Mouse (Mus musculus) ES-E14 (cell line): ENCODE results near the gene Smim11. TPM values are rescaled to one million over a fixed set of nuclear protein-coding genes. Genes with fewer than 3 reads are reported as not detected.

ENCODE experiments used
- DNase-seq: peaks from one replicate; pipeline ENCODE4 v3.0.0-alpha.2; 2013; ENCODE audit warnings: low read depth, low spot score
- H3K27ac ChIP-seq: 2 replicates; pipeline ENCODE4 v1.5.1; 2012; ENCODE audit warnings: low read depth, mild to moderate bottlenecking, low read length, moderate library complexity, mixed read lengths; ENCODE audit not compliant: poor library complexity, insufficient read depth, severe bottlenecking
- H3K36me3 ChIP-seq: 2 replicates; pipeline ENCODE4 v1.6.1; 2012; ENCODE audit warnings: mild to moderate bottlenecking, low read length, moderate library complexity, mixed read lengths; ENCODE audit not compliant: control insufficient read depth, poor library complexity, insufficient read depth, severe bottlenecking
- H3K4me1 ChIP-seq, 2 experiments: fragments of 150-350 bp in 1 of 2; sonication (generic) in 1 of 2; 2 replicates each; pipeline ENCODE4 v1.6.1; 2012; ENCODE audit warnings: low read length in 2 of 2, mild to moderate bottlenecking in 1 of 2, mixed read lengths in 1 of 2; ENCODE audit not compliant: control insufficient read depth in 2 of 2, insufficient read depth in 2 of 2, poor library complexity in 1 of 2
- H3K4me3 ChIP-seq, 2 experiments: fragments of 150-350 bp in 1 of 2; sonication (generic) in 1 of 2; 2 replicates each; pipeline ENCODE4 v1.5.1; 2012; ENCODE audit warnings: low read length in 2 of 2, low read depth in 1 of 2, mild to moderate bottlenecking in 1 of 2, mixed read lengths in 1 of 2; ENCODE audit not compliant: insufficient read depth in 1 of 2, poor library complexity in 1 of 2, severe bottlenecking in 1 of 2
- H3K9ac ChIP-seq: 2 replicates; pipeline ENCODE4 v1.6.1; 2012; ENCODE audit warnings: low read depth, mild to moderate bottlenecking, low read length, mixed read lengths; ENCODE audit not compliant: poor library complexity, insufficient read depth, severe bottlenecking
- H3K9me3 ChIP-seq: fragments of 150-350 bp; sonication (generic); 2 replicates; pipeline ENCODE4 v1.6.1; 2012; ENCODE audit warnings: low read depth, mild to moderate bottlenecking, low read length; ENCODE audit not compliant: control insufficient read depth, insufficient read depth
- CHD2 ChIP-seq: IDR thresholded peaks from 2 replicates; pipeline ENCODE4 v1.6.1; 2014; ENCODE audit warnings: mild to moderate bottlenecking, low read depth, low read length, inconsistent platforms
- HCFC1 ChIP-seq: IDR thresholded peaks from 2 replicates; pipeline ENCODE4 v1.6.1; 2012; ENCODE audit warnings: low read length, inconsistent platforms, borderline replicate concordance; ENCODE audit not compliant: insufficient read depth
- MAFK ChIP-seq: IDR thresholded peaks from 2 replicates; pipeline ENCODE4 v1.6.1; 2014; ENCODE audit warnings: mild to moderate bottlenecking, low read depth, low read length, inconsistent platforms; ENCODE audit not compliant: insufficient read depth
- ZC3H11A ChIP-seq: IDR thresholded peaks from 2 replicates; pipeline ENCODE4 v1.6.1; 2012; ENCODE audit warnings: low read depth, mild to moderate bottlenecking, inconsistent platforms, low read length, borderline replicate concordance
- ZNF384 ChIP-seq: IDR thresholded peaks from 2 replicates; pipeline ENCODE4 v1.6.1; 2012; ENCODE audit warnings: low read depth, low read length, inconsistent platforms
- in situ Hi-C, 2 experiments: fragments of 600-800 bp; cut with MboI; formaldehyde crosslinking; loops; one replicate each; pipeline ENCODE4 v1.15.1; 2025; ENCODE audit warnings: low sequenced_read_pairs in 2 of 2, inconsistent platforms in 1 of 2; ENCODE audit not compliant: unreplicated experiment in 2 of 2
- total RNA-seq: library from RNA; depleted of rRNA; stranded (reverse); fragments of 300-350 nt; gene quantifications from 2 replicates; pipeline ENCODE4 v1.2.3, GENCODE M21; 2012

Smim11 gene
- total RNA-seq, 1 experiment = 34.1 TPM

DNA sequence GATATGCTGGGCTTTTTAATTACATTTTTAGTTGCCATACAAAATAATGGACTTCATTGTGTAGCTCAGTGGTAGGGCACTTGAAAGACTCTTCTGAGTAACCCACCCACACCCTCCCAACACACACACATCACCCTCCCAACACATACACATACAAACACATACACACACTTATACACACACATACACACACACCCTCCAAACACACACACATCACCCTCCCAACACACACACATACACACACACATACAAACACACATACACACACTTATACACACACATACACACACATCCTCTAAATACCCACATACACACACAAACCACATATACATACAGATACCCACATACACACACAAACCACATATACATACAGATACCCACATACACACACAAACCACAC is 11.0 kb upstream of the Smim11 start:
- no peaks in the 10 kb centered on the region for H3K36me3 ChIP-seq
- H3K9me3 ChIP-seq = no peaks in the 10 kb centered on the region
- in situ Hi-C loops = loop anchor here (25.0 kb wide), 1 partner anchor 328 kb away; no protein-coding TSS in a partner anchor
- TF ChIP-seq HCFC1 (no peak), ZC3H11A (no peak), MAFK (no peak), ZNF384 (no peak), CHD2 (no peak)
- no peak overlapping the region for H3K27ac ChIP-seq
- no peak overlapping the region for H3K9ac ChIP-seq
- H3K4me1 ChIP-seq = peaks cover 0 to 3% of the 10 kb centered on the region in 2 experiments; a peak in 1 of 4 replicates
- no peak overlapping the region for H3K4me3 ChIP-seq
- DNase-seq = no peak

DNA sequence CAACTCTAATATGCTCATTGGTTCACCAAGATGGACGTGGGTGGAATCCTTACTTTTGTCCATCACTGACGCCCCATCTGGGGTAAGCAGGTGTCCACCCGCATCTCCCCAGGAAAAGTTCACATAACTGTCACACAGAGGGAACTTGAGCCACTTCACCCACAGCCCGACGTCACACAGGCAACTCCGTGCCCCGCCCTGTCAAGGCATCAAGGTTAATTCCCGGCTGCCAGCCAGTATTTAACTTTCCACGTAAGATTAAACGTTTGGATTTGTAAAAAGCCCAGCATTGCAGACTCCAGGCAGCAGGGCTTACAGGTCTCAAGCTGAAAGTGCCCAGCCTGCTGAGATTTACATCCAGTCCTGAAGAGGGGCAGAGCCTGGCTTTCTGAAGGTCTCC is 9.0 kb upstream of the Smim11 start, which contains the start of gene Kcne2:
Gene Kcne2, plus strand, starts transcription at position 289 of the 400 bp plus-strand sequence.
- Histone ChIP-seq H3K9ac (no peak within 1 kb of the TSS), H3K9me3 (no peaks in the 10 kb centered on the region), H3K4me3 (no peak within 1 kb of the TSS), H3K36me3 (no peaks in the 10 kb centered on the region), H3K27ac (no peak within 1 kb of the TSS), H3K4me1 (peaks cover 0 to 3% of the 10 kb centered on the region in 2 experiments; a peak in 1 of 4 replicates)
- in situ Hi-C loops = loop anchor here (25.0 kb wide), 1 partner anchor 330 kb away; no protein-coding TSS in a partner anchor
- no peak for TF ChIP-seq ZNF384
- DNase-seq = no peak

- no peak for TF ChIP-seq HCFC1
- no peak for TF ChIP-seq MAFK
- no peak for TF ChIP-seq ZC3H11A
- no peak for TF ChIP-seq CHD2
- TF ChIP-seq ZNF384 = no peak
- H3K27ac ChIP-seq = no peak overlapping the region
- in situ Hi-C loops = loop anchor here (25.0 kb wide), 1 partner anchor 332 kb away; no protein-coding TSS in a partner anchor
- no peak for DNase-seq
- H3K9me3 ChIP-seq = no peaks in the 10 kb centered on the region
- H3K36me3 ChIP-seq = no peaks in the 10 kb centered on the region
- no peak overlapping the region for H3K9ac ChIP-seq
- peaks cover 0 to 3% of the 10 kb centered on the region in 2 experiments; a peak in 1 of 4 replicates for H3K4me1 ChIP-seq
- H3K4me3 ChIP-seq = no peak overlapping the region
Observed at GRCm38 (mm10) chr16:92294267-92294970, 6.7 kb upstream of the Smim11 start.

DNA sequence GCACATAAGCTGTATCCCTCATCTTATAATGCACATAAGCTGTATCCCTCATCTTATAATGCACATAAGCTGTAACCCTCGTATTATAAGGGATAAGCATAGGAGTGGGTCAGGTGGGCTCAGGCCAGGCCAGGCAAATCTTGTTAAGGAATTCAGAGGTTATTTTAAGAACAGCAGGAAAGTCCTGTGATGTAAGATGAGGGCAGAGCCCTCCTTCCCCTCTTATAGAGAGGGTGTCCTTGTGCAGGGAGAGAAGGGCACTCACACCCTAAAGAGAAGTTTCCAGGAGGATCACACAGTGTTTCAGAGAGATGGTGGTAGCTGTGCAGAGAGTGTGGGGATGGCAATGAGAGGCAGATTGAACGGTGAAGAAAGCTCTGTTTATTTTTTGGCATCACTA is 5.8 kb upstream of the Smim11 start:
- H3K36me3 ChIP-seq = no peaks in the 10 kb centered on the region
- H3K9ac ChIP-seq = no peak overlapping the region
- TF ChIP-seq ZNF384 = no peak
- no peak for TF ChIP-seq HCFC1
- no peak for TF ChIP-seq CHD2
- no peak overlapping the region for H3K27ac ChIP-seq
- no peak overlapping the region for H3K4me3 ChIP-seq
- H3K4me1 ChIP-seq = peaks cover 0 to 3% of the 10 kb centered on the region in 2 experiments; a peak in 1 of 4 replicates
- in situ Hi-C loops = loop anchor here (25.0 kb wide), 1 partner anchor 333 kb away; no protein-coding TSS in a partner anchor
- no peaks in the 10 kb centered on the region for H3K9me3 ChIP-seq
- no peak for DNase-seq
